Mouse (Mus musculus): Measurements from ENCODE around the gene H2-DMb2.

H2-DMb2 gene

GRCm38 (mm10) chr17:34143033-34143432, at the start of gene H2-DMb2:
Gene H2-DMb2 (plus strand): TSS chr17:34143307.
- peak; percentile 32 to 63 for DNase-seq

DNA sequence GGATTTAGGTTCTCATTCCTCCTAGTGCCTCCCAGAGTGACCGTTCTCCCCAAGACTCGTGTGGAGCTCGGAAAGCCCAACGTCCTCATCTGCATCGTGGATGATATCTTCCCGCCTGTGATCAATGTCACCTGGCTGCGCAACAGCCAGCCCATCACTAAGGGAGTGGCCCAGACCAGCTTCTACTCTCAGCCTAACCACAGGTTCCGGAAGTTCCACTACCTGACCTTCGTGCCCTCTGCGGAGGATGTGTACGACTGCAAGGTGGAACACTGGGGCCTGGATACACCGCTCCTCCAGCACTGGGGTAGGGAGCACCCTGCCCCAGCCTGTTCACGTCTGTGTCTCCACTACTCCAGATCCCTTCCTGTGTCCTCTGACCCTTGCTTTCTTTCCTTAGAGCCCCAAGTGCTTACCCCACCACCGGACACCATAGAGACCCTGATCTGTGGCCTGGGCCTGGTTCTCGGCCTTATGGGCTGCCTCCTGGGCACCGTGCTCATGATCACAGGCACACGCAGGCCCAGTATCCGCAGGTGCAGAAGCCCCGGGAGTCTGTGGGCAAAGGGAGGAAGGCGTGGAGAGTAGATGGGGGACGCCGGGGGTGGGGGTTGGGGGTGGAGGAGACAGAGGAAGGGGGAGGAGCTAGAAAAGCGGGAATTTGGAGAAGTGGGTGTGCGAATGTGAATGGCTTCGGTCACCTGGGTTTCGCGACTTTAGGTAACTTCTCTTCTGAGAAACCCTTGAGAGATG, 48.6 kb upstream of the H2-DMb2 start:
- DNase-seq: no peak

DNA sequence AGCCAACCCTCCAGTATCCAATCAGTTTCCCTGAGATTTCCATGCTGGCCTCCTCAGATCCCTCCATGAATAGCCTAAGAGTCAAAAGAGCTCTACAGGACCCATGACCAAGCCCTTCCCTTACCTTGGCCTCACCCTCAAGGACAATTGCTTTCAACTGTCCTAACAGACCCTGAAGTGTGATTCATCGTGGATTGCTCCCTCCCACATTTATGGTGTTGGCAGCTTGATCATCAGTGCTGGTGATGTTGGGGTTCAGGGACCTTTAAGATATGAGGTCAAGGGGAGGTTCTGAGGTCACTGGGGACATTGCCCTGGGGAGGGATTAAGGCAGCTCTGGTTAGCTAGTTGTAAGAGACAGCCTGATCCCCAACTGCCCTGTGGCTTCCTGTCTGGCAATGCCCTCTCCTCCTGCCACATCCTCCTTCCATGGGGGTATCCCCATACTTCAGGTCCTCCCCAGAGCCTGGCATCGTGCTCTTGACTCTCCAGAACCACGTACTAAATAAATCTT, 46.6 kb upstream of the H2-DMb2 start:
- no peak for DNase-seq

- no peak for DNase-seq
Measured at GRCm38 (mm10) chr17:34097272-34097671, 45.8 kb upstream of the H2-DMb2 start.

DNA sequence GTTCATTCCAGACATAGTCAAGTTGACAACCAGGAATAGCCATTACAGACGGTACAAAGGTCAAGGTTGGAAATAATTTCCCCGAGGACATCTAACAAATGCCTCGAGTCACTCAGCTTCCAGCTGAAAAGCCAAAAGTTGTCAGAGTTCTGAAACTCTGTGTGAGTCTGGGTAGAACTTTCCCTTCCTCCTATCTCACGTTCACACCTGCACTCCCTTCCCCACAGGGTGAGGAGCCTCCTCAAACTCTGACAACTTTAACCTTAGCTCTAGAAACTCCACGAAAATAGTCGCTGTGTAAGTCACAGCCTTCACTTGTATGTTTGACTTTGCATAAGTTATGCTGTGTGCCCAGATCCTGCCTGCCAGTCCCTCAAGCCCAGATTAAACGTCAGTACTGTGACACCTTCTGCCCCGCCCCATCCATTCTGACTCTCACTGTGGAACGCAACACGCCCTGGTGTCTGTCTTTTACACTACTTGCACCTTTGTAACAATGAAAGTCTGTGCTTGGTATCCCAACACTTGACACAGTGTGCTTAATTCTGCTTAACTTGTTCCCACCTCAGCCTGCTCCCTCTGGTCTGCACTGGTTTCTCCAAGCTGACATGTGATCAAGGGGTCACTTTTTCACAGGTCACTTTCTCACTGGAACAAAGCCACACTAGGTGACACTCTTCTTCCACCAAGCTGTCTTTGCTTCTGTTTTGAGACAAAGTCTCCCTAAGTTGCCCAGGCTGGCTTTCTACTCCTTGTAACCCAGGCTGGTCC, 44.2 kb upstream of the H2-DMb2 start:
- peak in 1 of 2 experiments; percentile 45 for DNase-seq

DNA sequence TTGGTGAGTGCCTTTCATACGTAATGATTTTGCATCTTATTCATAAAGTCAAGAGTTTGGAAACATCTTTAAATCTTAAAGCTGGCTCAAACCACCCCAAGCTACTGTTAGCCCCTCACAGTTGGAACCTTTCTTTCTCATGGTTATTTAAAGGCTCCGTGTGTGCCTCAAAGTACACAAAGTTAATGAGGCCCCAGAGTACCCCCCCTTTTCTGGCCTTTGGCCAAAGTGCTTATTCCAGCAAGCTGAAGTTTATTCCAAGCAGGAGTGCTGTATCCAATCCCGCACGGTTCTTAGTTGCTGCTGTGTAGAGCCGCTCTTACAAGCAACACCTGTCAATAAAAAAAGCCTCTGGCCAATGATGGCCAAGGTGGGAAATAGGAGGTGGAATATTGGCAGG, 43.6 kb upstream of the H2-DMb2 start:
- peak; percentile 64 to 70 for DNase-seq

- no peak for DNase-seq
Measured at GRCm38 (mm10) chr17:34101185-34101584, 41.9 kb upstream of the H2-DMb2 start.

DNA sequence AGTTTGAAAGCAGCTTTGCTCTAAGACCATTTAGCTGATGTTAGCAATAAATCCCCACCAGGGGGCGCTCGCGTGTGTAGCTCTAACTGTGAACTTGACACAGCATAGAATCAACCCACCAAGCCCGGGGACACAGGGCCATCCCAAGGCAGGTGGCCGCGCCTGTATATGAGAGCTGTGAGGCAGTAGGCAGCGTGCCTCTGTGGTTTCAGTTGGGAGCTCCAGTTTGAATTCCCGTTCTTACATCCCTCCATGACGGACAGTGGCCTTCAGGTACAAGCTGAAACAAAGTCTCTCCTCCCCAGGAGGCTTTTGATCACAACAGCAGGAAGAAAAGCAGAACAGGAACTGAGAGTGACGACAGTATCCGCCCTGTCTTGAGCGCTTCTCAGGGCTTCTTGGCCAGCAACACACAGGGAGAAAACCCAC, 41.5 kb upstream of the H2-DMb2 start:
- DNase-seq: peak; percentile 93 to 99

- no peak for DNase-seq
Measured at GRCm38 (mm10) chr17:34102831-34103230, 40.3 kb upstream of the H2-DMb2 start.

DNA sequence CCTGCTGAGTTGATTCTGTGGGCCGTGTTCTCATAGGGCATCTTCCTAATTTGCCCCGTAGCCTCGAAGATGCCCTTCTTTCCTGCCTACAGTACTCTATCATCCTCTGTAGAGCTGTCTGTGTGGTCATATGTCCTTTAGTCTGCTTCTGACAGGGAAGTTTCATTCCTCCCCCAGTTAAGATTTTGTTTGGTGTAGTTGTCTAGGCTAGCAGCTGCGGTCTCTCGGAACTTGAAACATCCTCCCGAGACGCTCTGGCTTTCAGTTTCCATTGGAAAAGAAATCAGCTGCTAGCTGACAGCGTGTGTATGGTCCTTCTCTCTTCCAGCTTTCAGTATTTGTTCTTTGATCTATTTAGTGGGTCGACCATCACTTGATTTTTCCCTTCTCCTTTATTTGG, 38.3 kb upstream of the H2-DMb2 start:
- DNase-seq: no peak

- no peak for DNase-seq
Measured at GRCm38 (mm10) chr17:34106555-34106954, 36.6 kb upstream of the H2-DMb2 start.

DNA sequence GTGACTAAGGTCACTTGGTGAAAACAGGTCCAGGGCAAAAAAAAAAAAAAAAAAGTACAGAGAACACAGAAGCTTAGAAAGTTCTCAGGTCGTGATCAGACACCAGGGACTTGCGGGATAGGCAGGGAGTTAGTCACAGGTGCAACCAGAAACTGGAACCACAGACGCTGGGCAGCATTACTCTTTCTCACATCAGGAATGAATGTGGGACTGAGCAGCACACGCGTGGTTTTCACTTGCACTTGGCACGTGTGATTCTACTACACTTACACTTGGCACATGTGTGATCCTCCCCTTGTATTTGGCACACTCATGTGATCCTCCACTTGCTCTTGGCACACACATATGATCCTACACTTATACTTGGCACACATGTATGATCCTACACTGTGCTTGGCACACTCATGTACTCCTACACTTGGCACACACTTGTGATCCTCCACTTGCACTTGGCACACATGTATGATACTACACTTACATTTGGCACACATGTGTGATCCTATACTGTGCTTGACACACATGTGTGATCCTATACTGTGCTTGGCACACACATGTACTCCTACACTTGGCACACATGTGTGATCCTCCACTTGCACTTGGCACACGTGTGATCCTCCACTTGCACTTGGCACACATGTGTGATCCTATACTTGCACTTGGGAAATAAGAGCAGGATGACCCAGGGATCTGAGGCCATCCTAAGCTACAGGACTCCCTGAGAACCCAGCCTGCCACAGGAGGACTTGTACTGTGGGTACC, 35.8 kb upstream of the H2-DMb2 start:
- no peak for DNase-seq

GRCm38 (mm10) chr17:34108460-34108859, 34.6 kb upstream of the H2-DMb2 start:
- DNase-seq: no peak

DNA sequence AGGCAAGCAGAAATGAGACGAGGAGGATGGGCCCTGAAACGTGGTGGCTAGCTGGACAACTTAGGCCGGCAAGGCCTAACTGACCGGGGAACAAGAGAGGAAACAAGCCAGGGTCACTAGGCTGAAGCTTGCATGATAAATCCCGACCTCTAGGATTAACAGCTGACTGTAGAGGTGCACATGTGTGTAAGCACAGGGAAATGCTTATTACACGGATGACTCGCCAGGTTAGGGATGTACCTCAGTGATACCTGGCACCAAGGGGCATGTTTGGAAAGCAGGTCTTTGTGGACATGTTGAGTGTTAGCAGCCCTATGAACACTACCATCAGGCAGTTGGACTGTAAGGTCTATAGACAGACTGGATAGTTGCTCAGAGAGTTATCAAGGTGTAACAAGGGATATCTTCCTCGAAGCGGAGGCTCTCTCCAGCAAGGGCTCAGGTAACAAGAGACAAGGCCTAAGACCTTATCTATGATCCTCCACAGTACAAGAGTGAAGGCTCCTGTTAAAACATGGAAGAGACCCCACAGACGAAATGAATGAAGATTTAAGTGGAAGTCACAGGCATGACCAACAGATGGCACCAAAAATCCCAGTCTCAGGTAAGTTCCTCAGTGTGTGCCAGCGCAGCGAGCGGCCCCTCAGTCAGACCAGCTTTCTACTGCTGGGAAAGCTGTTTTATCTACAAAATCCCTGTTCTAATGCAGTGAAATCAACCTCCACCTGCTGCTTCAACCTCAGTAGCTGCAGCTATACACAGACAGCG, 33.9 kb upstream of the H2-DMb2 start:
- peak in 1 of 2 experiments; percentile 55 for DNase-seq

DNA sequence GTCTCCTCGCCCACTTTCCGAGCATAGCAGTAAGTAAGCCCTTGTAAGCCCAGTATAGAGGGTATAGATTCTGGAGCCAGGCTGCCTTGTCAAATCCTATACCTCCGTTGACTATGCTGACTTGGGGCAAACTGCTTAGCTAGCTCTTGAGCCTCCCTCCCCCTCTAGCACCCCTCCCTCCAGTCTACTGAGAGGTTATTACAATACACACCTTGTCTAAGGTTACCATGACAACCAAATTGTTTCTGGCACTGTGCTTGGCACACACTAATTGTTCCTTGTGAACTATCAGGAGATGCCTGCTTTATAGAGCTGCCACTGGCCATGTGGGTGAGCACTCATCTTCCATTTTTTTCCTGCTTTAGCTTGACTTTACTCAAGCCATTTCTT, 33.3 kb upstream of the H2-DMb2 start:
- no peak for DNase-seq

DNA sequence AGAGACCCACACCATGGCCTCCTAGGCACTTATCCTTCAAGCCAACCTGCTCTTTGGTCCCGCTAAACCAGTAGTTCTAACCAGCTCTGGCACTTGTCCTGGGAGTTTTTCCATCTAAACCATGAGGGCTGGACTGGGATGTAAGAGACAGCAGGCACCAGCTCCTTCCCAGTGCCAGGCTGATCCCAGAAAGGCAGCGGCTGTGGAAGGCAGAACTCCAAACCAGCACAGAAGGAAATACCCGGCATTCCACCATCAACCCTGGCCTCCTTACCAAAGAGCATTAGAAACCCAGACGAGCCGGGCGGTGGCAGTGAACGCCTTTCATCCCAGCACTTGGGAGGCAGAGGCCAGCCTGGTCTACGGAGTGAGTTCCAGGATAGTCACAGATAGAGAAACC, 32.8 kb upstream of the H2-DMb2 start:
- no peak for DNase-seq

- no peak for DNase-seq
Measured at GRCm38 (mm10) chr17:34114114-34114513, 29.0 kb upstream of the H2-DMb2 start.

DNA sequence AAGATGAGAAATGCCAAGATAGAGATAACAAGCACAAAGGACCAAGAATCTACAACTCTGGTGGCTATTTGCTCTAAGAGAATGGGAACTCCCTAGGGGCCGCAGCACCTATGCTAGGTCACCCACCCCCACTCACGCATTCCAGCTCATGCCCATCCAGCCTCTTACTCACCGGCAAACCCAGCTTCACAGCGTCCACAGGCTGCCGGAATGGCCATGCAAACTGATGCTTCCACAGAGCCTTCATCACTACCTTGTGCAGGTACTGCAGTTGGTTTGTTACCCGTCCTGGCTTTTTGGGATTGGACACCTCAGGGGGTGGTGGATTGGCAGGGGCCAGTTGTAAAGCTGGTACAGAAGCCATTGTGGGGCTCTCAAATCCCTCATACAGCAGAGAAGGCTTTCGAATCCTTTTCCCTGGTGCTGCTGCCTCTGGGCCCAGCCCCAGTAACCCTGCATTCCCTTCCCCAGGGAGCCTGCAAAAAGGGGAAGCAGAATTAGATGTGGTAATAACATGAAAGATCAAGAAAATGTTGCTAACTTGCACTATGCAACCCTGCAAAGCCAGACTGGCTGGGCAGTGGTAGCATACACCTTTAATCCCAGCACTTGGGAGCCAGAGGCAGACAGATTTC, 26.3 kb upstream of the H2-DMb2 start:
- DNase-seq: no peak

- DNase-seq: no peak
Measured at GRCm38 (mm10) chr17:34117421-34118112, 25.5 kb upstream of the H2-DMb2 start.

GRCm38 (mm10) chr17:34118113-34118872, 24.8 kb upstream of the H2-DMb2 start:
- peak in 1 of 2 experiments; percentile 56 for DNase-seq

All from kidney, postnatal 36 days (tissue).